Mouse (Mus musculus): ENCODE results near the gene Tial1.

DNA sequence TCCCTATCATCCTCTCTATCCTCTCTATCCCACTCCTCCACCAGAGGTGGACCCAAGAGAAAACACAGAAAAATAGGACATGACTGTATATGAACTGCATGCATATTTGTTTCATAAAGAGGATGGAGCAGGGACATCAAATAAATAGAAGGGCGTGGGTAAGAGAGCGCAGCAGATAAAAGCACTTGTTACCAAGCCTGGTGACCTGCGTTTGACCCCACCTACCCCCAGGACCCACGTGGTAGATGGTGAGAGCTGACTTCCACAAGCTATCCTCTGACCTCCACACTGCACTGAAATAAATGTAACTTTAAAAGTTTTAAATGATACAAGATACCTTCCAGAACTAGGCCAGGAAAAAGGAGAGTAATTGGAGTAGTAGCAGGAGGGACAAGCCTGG lies 67.8 kb downstream of the Tial1 start:
- TF ChIP-seq CTCF (IDR thresholded peaks at IDR 0.05; ENCODE audit: control insufficient read depth, insufficient read depth, insufficient replicate concordance, low read depth, low read length) (no peak), POLR2A (IDR thresholded peaks at IDR 0.05; ENCODE audit: control insufficient read depth, low read depth, low read length) (no peak)

All from testis, adult 2 months (tissue).